Mouse (Mus musculus) urinary bladder, adult 2 months (tissue): ENCODE data around the gene Bglap2. TPM values are rescaled to one million over a fixed set of nuclear protein-coding genes. Genes with fewer than 3 reads are reported as not detected.
"Not testable (repeated sequence)": the region's sequence is repeated elsewhere in the genome, so short reads cannot be mapped to it uniquely, and the experiment has no call there.

Experiments
- DNase-seq: peaks from one replicate; pipeline ENCODE4 v3.0.0; 2022; ENCODE audit warnings: low spot score
- polyA plus RNA-seq: library from polyadenylated mRNA; depleted of rRNA; stranded (reverse); fragments of >200 nt; gene quantifications from 2 replicates; pipeline ENCODE4 v1.2.3, GENCODE M21; 2012; rRNA removed

Gene Bglap2
- polyA plus RNA-seq, result 21.5 and 24.7 TPM in 2 replicates

DNA sequence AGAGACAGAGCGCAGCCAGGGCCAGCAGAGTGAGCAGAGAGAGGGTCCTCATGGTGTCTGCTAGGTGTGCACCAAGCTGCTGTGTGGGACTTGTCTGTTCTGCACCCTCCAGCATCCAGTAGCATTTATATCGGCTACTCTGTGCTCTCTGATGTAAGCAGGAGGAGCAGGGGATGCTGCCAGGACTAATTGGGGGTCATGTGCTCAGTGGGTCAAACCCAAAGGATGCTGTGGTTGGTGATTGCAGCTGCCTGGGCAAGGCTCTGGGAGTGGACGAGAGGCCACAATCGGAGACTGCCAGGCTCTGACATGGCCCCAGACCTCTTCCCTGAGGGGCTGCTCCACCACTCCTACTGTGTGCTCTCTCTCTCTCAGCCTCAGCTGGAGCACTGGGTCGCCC, at the start of gene Bglap2:
TSS of gene Bglap2 (minus strand) at position 101 of the 400 bp plus-strand sequence.
- DNase-seq, result not testable (repeated sequence)

DNA sequence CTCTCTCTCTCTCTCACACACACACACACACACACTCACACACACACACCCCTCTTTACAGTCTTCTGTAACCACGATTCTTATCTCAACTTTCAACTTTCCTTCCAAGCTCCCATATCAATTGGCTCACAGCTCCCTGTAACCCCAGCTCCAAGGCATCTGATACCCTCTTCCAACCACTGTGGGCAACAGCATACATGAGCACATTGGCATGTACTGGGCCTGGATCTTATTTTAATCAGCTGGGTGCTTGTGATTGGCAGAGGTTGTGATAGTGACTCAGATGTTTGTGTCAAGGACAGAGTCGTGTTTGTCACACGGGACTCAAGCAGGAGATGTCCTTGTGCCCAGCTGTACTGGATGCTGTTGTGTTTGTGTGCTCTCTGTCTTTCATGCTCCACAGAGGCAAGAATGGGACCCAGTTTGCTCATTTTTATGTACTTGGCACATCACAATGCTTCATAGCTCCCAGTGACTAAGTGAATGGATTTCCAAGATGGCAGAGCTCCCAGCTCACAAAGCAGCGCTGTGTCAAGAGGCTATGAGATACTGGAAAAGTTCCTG, 48.9 kb upstream of the Bglap2 start:
- no peak for DNase-seq

GRCm38 (mm10) chr3:88425708-88426420, 47.4 kb upstream of the Bglap2 start:
- DNase-seq, result no peak

GRCm38 (mm10) chr3:88425330-88425689, 46.8 kb upstream of the Bglap2 start:
- DNase-seq, result no peak

DNA sequence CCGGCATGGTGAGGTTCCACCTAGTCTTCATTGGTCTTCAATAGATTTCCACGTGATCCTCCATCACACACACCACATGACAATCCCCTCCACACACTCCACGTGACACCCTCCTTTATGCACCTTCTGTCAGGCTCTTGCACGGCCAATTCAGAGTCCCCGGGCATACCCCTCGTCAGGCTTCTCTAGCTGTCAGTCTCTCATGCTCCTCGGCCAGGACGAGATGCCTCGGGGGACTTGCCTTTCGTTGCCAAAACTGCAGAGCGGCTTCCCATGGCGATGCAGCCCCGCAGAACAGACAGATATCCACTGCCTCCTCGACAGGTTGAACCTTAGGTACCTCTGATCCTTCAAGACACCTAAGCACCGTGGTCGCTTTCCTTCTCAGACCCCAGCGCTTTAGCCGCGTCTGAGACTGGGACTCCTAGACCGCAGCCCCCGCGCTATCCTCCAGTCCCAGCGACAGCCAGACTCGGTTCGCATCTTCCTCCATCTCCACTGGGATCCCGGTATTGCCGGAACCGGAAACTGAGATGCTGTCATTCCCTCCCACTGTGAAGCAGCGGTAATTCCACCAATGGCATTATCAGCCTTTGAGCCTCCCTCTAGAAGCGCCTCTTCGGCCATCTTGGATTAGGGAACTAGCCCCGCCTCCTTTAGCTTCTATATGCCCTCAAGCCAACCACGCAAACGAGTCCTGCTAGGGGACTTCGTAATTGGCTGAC, 46.3 kb upstream of the Bglap2 start, which contains the start of gene Slc25a44:
TSS of gene Slc25a44 (minus strand) at position 535 of the 725 bp plus-strand sequence.
- DNase-seq, result peak; percentile 61

- DNase-seq, result no peak
Measured at GRCm38 (mm10) chr3:88422020-88422720, 43.7 kb upstream of the Bglap2 start.

DNA sequence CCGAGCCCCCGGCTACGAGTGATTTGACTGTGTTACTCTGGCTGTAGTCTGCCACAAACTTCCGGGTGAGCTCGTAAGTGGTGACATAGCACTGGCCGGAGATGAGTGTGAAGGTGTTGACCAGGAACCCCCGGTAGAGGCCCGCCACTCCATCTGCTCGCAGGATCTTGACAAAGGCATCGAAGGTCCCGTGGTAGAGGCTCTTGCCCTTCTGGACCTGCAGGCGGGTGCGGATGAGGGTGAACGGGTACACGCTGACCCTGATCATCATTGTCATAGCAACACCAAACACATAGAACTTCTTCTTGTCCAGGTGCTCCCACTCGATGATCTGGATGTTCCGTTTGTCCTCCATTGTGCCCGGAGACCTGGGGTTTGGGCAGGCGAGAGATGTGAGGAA, 42.3 kb upstream of the Bglap2 start:
- no peak for DNase-seq

GRCm38 (mm10) chr3:88418016-88418415, 39.5 kb upstream of the Bglap2 start:
- DNase-seq, result no peak

DNA sequence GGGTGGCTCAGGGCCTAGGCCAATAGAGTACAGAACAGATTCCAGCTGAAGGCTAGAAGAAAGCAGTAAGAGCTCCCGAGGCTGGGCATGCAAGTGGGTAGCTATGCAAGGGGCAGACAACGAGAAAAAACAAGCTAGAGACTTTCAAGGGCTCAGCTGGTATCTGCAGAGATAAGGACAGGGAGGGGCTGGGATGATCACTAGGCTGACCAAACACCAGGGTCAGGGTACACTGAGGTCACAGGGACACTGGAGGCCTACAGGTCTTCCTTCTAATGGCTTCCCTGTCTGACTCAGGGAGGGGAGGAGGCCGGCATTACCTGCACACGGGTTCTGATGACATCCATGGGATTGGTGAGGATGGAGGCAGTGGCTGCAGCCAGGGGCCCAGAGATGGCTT, 37.2 kb upstream of the Bglap2 start:
- no peak for DNase-seq

DNA sequence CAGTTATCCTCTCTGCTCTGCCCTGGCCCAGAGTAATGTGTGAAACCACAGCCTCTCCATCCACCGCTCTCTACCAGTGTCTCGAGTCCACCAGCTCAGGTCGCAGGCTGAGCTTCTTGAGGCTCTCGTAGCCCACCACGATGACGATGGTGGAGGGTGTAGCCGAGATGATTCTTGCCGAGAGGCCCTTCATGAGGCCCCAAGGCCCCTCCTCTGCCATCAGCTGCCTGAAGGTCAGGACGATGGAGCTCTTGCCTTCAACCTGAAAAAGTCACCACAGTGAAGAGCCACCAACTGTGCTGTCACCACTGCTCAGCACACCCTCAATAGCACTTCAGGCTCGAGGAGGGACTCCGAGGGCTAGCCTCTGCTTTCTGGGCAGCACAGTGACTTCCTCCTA, 34.1 kb upstream of the Bglap2 start:
- no peak for DNase-seq

DNA sequence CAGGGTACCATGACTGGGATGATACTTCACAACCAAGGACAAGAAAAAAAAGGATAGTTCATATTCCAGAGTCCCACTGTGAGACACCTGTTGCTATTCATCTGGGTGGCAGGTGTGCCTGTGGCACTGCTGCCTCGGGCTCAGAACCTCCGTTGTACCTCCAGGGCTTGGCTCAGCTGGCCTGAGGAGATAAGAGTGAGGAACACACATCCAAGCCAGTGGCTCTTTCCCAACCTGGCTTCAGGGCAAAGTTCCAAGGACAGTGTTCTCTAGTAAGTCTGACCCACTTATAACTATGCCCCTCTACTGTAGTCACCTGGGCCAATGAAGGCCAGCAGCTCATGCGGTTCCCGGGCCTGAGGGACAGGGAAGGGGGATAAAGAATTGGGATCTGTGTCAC, 33.2 kb upstream of the Bglap2 start:
- DNase-seq, result no peak

GRCm38 (mm10) chr3:88410645-88411031, 32.1 kb upstream of the Bglap2 start:
- DNase-seq, result no peak

DNA sequence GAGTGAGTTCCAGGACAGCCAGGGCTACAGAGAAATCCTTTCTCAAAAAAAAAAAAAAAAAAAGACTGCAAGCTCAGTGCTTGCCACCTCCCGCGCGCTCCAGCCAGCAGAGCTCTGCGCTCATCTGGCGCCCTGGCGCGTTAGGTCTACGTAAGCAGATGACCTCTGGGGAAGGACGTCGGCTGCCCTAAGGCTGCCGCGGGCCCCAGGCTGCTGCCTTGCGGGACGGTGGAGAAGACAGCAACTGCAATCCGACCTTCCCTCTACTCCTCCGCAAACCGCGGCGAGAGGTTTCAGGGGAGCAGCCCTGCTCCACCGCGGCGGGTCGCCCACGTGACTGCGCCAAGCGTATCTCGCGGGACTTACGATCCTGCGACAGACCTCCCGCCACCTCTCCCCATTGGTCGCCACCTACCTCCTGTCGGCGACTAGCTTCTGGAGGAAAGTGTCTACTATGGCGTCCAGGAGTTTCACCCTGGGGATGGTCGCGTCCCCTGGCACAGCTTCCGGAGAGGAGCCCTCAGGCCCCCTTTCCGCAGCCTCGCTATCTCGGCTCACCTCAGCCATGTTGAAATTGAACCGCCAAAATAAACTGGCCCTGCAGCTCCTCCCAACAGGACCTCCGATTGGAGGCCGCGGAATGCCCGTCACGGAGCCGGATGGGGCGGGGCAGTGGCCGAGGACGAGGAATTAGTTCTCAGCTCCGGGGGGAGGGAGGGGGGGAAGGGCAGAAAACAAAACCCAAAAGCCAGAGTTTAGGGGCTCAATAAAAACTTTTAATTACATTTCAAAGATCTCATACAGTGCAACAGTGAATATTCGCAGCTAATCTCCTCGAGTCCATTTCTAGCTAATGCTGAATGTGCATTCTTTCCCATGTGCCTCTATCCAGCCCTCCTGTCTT, 31.5 kb upstream of the Bglap2 start, which contains the start of gene Pmf1:
TSS of gene Pmf1 (minus strand) at position 591 of the 904 bp plus-strand sequence.
- peak; percentile 85 for DNase-seq

GRCm38 (mm10) chr3:88408953-88409352, 30.5 kb upstream of the Bglap2 start:
- no peak for DNase-seq

DNA sequence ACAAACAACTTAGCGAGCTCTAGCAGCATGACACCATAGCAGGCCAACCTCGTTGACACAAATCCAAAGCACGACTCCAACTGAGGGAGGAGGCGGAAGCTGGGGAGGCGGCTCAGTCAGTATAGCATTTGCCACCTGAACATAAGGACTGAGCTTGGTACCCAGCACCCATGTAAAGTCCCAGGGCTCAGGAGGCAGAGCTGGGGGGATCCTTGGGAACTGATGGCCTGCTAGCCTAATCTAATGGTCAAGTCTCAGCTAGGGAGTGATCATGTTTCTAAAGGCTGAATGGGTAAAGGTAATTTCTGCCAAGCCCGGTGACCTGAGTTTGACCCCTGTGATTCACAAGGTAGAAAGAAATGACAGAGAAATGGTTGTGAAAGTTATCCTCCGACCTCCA, 29.0 kb upstream of the Bglap2 start:
- DNase-seq, result no peak

GRCm38 (mm10) chr3:88407090-88407489, 28.6 kb upstream of the Bglap2 start:
- DNase-seq, result no peak

- DNase-seq, result no peak
Measured at GRCm38 (mm10) chr3:88403522-88404230, 25.2 kb upstream of the Bglap2 start.

DNA sequence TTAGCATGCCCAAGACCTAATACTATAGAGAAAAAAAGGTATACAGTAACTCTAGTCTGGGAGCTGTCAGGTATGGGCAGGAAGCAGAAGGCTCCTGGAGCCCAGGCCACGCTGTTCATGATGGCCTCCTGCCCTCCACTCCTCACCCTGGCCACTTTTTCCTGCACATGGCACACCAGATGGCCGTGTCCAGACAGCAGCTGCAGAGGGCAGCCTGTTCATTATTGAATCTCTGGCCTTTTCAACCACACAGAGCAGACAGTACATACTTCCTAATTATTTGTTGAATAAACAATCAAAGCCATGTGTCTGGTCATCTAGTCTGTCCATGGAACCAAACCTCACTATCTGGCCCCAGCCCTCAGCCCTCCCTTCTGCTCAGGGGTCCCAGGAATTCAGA, 20.2 kb upstream of the Bglap2 start:
- DNase-seq, result no peak

GRCm38 (mm10) chr3:88395742-88396141, 17.2 kb upstream of the Bglap2 start:
- DNase-seq, result no peak

- DNase-seq, result no peak
Measured at GRCm38 (mm10) chr3:88395288-88395687, 16.8 kb upstream of the Bglap2 start.
